Mouse (Mus musculus): ENCODE data around the gene Tac4. TPM values are rescaled to one million over a fixed set of nuclear protein-coding genes. Genes with fewer than 3 reads are reported as not detected.

Gene Tac4
- polyA plus RNA-seq, 2 experiments: 0.08 TPM; not detected in 1

GRCm38 (mm10) chr11:95311425-95311807 is 50.1 kb downstream of the Tac4 start:
- no peaks in the 10 kb centered on the region for H3K9me3 ChIP-seq (ENCODE audit: control insufficient read depth, low read length)
- peak overlapping the region; percentile 47 for H3K4me2 ChIP-seq (replicated peaks; ENCODE audit: low read depth, low read length, severe bottlenecking)
- DNase-seq (ENCODE audit: low spot score) (no peak), ATAC-seq (ENCODE audit: low FRiP score, low read depth) (no peak)
- H3K4me3 ChIP-seq (replicated peaks; ENCODE audit: low read length): peak overlapping the region; percentile 95; the same call in 1 of the 2 replicates
- WGBS: 32% methylated on average over 5 of the region's 5 CpGs
- no peak for TF ChIP-seq POLR2A (IDR thresholded peaks at IDR 0.05; ENCODE audit: borderline replicate concordance, extremely low read depth, insufficient read depth, insufficient read length)
- H3K9ac ChIP-seq (ENCODE audit: low read depth, low read length, severe bottlenecking): peak overlapping the region; percentile 59; the same call in 1 of the 2 replicates
- peaks cover 2% of the 10 kb centered on the region for H3K36me3 ChIP-seq (ENCODE audit: control insufficient read depth, insufficient read depth, low read length)
- H3K4me1 ChIP-seq (ENCODE audit: control insufficient read depth, insufficient read depth, low read length): peaks cover 11% of the 10 kb centered on the region
- no peaks in the 10 kb centered on the region for H3K27me3 ChIP-seq (ENCODE audit: control insufficient read depth, insufficient read depth, low read length)
- no peak overlapping the region for H3K27ac ChIP-seq (replicated peaks; ENCODE audit: low read depth, low read length)

DNA sequence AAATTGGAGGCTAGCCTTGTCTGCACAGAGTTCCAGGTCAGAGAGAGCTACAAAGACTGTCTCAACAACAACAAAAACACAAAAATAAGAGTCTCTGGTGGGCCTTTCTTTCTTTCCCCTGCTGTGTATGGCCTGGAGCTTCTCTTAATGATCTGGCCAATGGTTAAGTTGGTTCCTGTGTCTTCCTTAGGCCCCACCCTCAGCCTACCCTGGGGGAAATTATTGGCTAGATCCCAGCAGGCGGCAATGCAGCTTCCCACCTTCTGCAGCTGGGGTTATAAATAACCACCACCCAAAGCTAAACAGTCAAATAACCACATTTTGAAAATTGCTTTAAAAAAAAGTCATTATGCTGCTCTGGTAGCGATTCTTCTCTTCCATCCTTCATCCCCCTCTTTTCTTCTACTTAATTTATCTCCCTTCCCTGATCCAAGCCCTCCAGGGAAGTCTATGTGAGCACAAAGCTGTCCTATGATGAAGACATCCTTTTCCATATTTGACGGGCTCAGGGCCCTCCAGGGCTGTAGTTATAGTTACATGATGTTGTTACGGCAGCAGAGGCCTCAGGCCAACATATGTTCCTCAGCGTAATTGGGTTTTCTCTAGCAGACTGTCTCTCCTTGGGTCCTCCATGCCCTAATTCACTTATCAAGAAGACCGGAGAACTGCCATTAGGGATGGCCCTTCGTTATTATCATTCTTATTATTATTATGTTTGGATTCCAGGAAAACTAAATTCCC is 54.1 kb downstream of the Tac4 start:
- Histone ChIP-seq H3K36me3 (ENCODE audit: control insufficient read depth, insufficient read depth, low read length) (no peaks in the 10 kb centered on the region), H3K27me3 (ENCODE audit: control insufficient read depth, insufficient read depth, low read length) (no peaks in the 10 kb centered on the region), H3K9me3 (ENCODE audit: control insufficient read depth, low read length) (no peaks in the 10 kb centered on the region), H3K4me2 (replicated peaks; ENCODE audit: low read depth, low read length, severe bottlenecking) (no peak overlapping the region), H3K27ac (replicated peaks; ENCODE audit: low read depth, low read length) (no peak overlapping the region), H3K9ac (ENCODE audit: low read depth, low read length, severe bottlenecking) (no peak overlapping the region), H3K4me3 (replicated peaks; ENCODE audit: low read length) (no peak overlapping the region), H3K4me1 (ENCODE audit: control insufficient read depth, insufficient read depth, low read length) (peaks cover 8% of the 10 kb centered on the region)
- no peak for DNase-seq (ENCODE audit: low spot score)
- WGBS: 62% methylated on average over 7 of the region's 7 CpGs
- no peak for ATAC-seq (ENCODE audit: low FRiP score, low read depth)
- TF ChIP-seq POLR2A (IDR thresholded peaks at IDR 0.05; ENCODE audit: borderline replicate concordance, extremely low read depth, insufficient read depth, insufficient read length): no peak

GRCm38 (mm10) chr11:95318116-95318515 is 56.8 kb downstream of the Tac4 start:
- Histone ChIP-seq H3K9ac (ENCODE audit: low read depth, low read length, severe bottlenecking) (no peak overlapping the region), H3K27ac (replicated peaks; ENCODE audit: low read depth, low read length) (no peak overlapping the region), H3K4me2 (replicated peaks; ENCODE audit: low read depth, low read length, severe bottlenecking) (no peak overlapping the region), H3K27me3 (ENCODE audit: control insufficient read depth, insufficient read depth, low read length) (no peaks in the 10 kb centered on the region), H3K9me3 (ENCODE audit: control insufficient read depth, low read length) (no peaks in the 10 kb centered on the region), H3K4me3 (replicated peaks; ENCODE audit: low read length) (no peak overlapping the region), H3K4me1 (ENCODE audit: control insufficient read depth, insufficient read depth, low read length) (no peaks in the 10 kb centered on the region), H3K36me3 (ENCODE audit: control insufficient read depth, insufficient read depth, low read length) (no peaks in the 10 kb centered on the region)
- no peak for ATAC-seq (ENCODE audit: low FRiP score, low read depth)
- no peak for DNase-seq (ENCODE audit: low spot score)
- TF ChIP-seq POLR2A (IDR thresholded peaks at IDR 0.05; ENCODE audit: borderline replicate concordance, extremely low read depth, insufficient read depth, insufficient read length): no peak
- WGBS: 84% methylated on average over 9 of the region's 9 CpGs

Other genes starting within 250 kb of the Tac4 start
- gene Pdk2, start 220.2 kb upstream of the Tac4 start, polyA plus RNA-seq (2012; rRNA removed): 29.6 and 36.3 TPM in 2 replicates
- 34.9 and 38.8 TPM in 2 replicates for gene Pdk2, start 220.2 kb upstream of the Tac4 start, polyA plus RNA-seq (2014; fragmentation: Nextera tagmentation; extraction: Ambion mirVana)
- gene Itga3, start 184.7 kb upstream of the Tac4 start, polyA plus RNA-seq (2012; rRNA removed): 12.7 and 14.3 TPM in 2 replicates
- 8.6 and 10.0 TPM in 2 replicates for gene Itga3, start 184.7 kb upstream of the Tac4 start, polyA plus RNA-seq (2014; fragmentation: Nextera tagmentation; extraction: Ambion mirVana)
- 8.3 and 8.6 TPM in 2 replicates for gene Dlx3, start 141.4 kb upstream of the Tac4 start, polyA plus RNA-seq (2012; rRNA removed)
- gene Dlx3, start 141.4 kb upstream of the Tac4 start, polyA plus RNA-seq (2014; fragmentation: Nextera tagmentation; extraction: Ambion mirVana): 14.3 and 16.3 TPM in 2 replicates
- 2.0 and 2.4 TPM in 2 replicates for gene Dlx4, start 115.3 kb upstream of the Tac4 start, polyA plus RNA-seq (2012; rRNA removed)
- gene Dlx4, start 115.3 kb upstream of the Tac4 start, polyA plus RNA-seq (2014; fragmentation: Nextera tagmentation; extraction: Ambion mirVana): 3.3 and 3.4 TPM in 2 replicates
- gene Kat7, start 48.7 kb downstream of the Tac4 start, polyA plus RNA-seq (2012; rRNA removed): 49.7 and 51.4 TPM in 2 replicates
- 58.5 and 60.1 TPM in 2 replicates for gene Kat7, start 48.7 kb downstream of the Tac4 start, polyA plus RNA-seq (2014; fragmentation: Nextera tagmentation; extraction: Ambion mirVana)
- 48.3 and 59.6 TPM in 2 replicates for gene Fam117a, start 75.5 kb downstream of the Tac4 start, polyA plus RNA-seq (2012; rRNA removed)
- 19.3 and 22.1 TPM in 2 replicates for gene Fam117a, start 75.5 kb downstream of the Tac4 start, polyA plus RNA-seq (2014; fragmentation: Nextera tagmentation; extraction: Ambion mirVana)
- 98.1 and 116 TPM in 2 replicates for gene Slc35b1, start 123.2 kb downstream of the Tac4 start, polyA plus RNA-seq (2012; rRNA removed)
- 110 and 117 TPM in 2 replicates for gene Slc35b1, start 123.2 kb downstream of the Tac4 start, polyA plus RNA-seq (2014; fragmentation: Nextera tagmentation; extraction: Ambion mirVana)
- gene Spop, start 152.6 kb downstream of the Tac4 start, polyA plus RNA-seq (2012; rRNA removed): 45.1 and 51.3 TPM in 2 replicates
- 92.7 and 98.2 TPM in 2 replicates for gene Spop, start 152.6 kb downstream of the Tac4 start, polyA plus RNA-seq (2014; fragmentation: Nextera tagmentation; extraction: Ambion mirVana)

Measured in limb, embryonic 14.5 days (tissue).